Mouse (Mus musculus) erythroblast, embryonic 14.5 days (primary cell): ENCODE results near the gene Tagln2.

ENCODE experiments used
- GATA1 ChIP-seq: IDR thresholded peaks from 2 replicates; pipeline ENCODE4 v1.6.1; 2012; ENCODE audit warnings: low read length, inconsistent platforms, mixed read lengths
- TAL1 ChIP-seq: IDR thresholded peaks from 3 replicates; pipeline ENCODE4 v1.6.1; 2012; ENCODE audit warnings: low read length, inconsistent platforms, mixed read lengths

DNA sequence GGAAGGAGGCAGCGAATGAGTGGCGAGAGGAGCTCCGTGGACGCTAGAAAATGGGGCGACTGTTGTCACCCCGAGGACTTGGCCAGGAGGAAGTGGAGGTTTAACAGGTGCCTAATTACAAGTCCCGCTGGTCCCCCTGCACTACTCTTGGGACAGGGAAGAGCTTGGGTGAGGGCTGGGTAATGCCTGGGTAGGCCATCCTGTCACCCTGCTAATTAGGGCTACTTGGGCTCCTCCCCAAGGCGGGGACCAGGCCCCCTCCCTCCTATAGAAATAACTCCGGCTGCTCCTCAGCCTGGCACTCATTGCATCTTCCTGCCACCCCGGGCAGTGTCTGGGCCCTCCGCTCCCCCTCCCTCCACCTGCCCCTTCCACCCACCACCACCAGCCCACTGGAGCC, 55.8 kb downstream of the Tagln2 start, which contains the start of gene Vsig8:
- no peak for TF ChIP-seq GATA1
- no peak for TF ChIP-seq TAL1
